Mouse (Mus musculus) liver, adult 2 months (tissue): ENCODE results near the gene Hils1. TPM values are rescaled to one million over a fixed set of nuclear protein-coding genes. Genes with fewer than 3 reads are reported as not detected.

Experiments
- DNase-seq: peaks from one replicate; pipeline ENCODE4 v3.0.0-alpha.2; 2011; ENCODE audit warnings: low read depth, low spot score; ENCODE audit errors: extremely low read depth
- H3K27ac ChIP-seq: fragments of 200-500 bp; replicated peaks from 2 replicates; pipeline ENCODE4 v1.5.1; 2012; ENCODE audit warnings: low read depth, mild to moderate bottlenecking, control low read depth, inconsistent platforms, low read length; ENCODE audit not compliant: insufficient read depth
- H3K27me3 ChIP-seq: fragments of 200-500 bp; 2 replicates; pipeline ENCODE4 v1.6.1; 2012; ENCODE audit warnings: mild to moderate bottlenecking, moderate library complexity, low read length, inconsistent platforms; ENCODE audit not compliant: control insufficient read depth, insufficient read depth
- H3K36me3 ChIP-seq: fragments of 200-500 bp; 2 replicates; pipeline ENCODE4 v1.6.1; 2012; ENCODE audit warnings: low read length, inconsistent platforms; ENCODE audit not compliant: control insufficient read depth, insufficient read depth
- H3K4me1 ChIP-seq: fragments of 200-500 bp; 2 replicates; pipeline ENCODE4 v1.6.1; 2011; ENCODE audit warnings: low read length; ENCODE audit not compliant: control insufficient read depth, insufficient read depth
- H3K4me3 ChIP-seq: fragments of 200-500 bp; 2 replicates; pipeline ENCODE4 v1.5.1; 2011; ENCODE audit warnings: low read depth, mild to moderate bottlenecking, control low read depth, low read length, moderate library complexity; ENCODE audit not compliant: insufficient read depth
- H3K79me2 ChIP-seq: fragments of 200-500 bp; 2 replicates; pipeline ENCODE4 v1.6.1; 2012; ENCODE audit warnings: inconsistent platforms, mild to moderate bottlenecking, low read length, moderate library complexity; ENCODE audit not compliant: control insufficient read depth, insufficient read depth
- H3K9ac ChIP-seq: fragments of 200-500 bp; 2 replicates; pipeline ENCODE4 v1.6.1; 2012; ENCODE audit warnings: low read depth, mild to moderate bottlenecking, control low read depth, inconsistent platforms, low read length
- CTCF ChIP-seq: fragments of 200-500 bp; IDR thresholded peaks from 2 replicates; pipeline ENCODE4 v1.5.1; 2011; ENCODE audit warnings: low read depth, low read length, control low read depth
- POLR2A ChIP-seq: fragments of 200-500 bp; IDR thresholded peaks from 2 replicates; pipeline ENCODE4 v1.6.1; 2011; ENCODE audit warnings: low read length, control low read depth; ENCODE audit not compliant: insufficient read depth; ENCODE audit errors: extremely low read depth
- WGBS: fragments of 180-500 bp; shearing (Covaris S2); methylation state at CpG from one replicate; pipeline ENCODE4 v1.1.7; 2018; 5-methylcytosine and 5-hydroxymethylcytosine counted together
- polyA plus RNA-seq: library from polyadenylated mRNA; depleted of rRNA; stranded (reverse); fragments of >200 nt; gene quantifications from 2 replicates; pipeline ENCODE4 v1.2.3, GENCODE M21; 2012
- total RNA-seq: library from RNA; depleted of rRNA; stranded (reverse); fragments of >200 nt; gene quantifications from 2 replicates; pipeline ENCODE4 v1.2.3, GENCODE M21; 2014

Gene Hils1
- total and polyA plus RNA-seq, 2 experiments = not detected

DNA sequence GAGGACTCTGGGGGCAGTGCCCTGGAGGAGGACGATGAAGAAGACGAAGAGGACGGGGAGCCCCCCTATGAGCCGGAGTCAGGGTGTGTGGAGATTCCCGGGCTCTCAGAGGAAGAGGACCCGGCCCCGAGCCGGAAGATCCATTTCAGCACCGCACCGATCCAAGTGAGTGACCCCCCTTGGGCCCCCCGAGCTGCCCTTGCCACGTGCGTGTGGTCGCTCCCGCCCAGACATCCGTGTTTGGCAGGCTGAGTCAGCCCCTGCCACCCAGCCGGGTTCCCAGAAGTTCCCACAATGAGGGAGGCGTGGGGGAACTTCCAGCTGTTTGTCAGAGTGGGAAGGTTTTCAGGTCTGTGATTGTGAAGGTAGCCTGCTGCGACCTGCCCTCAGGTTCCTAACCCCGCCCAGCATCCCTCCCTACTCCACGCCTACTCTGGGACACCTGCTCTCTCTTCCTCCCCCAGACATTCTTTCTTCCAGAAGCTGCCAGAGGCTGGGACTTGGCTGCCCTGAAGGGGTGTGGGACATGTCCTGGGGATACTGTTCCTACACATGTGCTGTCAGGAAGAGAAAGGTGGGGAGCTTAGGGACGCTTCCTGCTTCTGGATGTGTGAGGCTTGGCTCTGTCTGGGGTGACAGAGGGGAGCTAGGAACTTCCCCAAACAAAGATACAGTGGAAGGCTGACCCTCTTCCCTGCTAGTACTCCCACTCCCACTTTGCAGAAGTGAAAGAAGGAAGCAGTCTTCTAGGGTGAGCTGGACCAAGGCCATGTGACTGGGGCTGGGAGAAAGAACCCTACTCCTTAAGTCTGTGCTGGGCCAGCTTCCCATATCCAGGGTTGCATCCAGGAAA is 25.6 kb downstream of the Hils1 start:
- WGBS = 24% methylated on average over 22 of the region's 22 CpGs
- Histone ChIP-seq H3K4me1 (peaks cover 4% of the 10 kb centered on the region; the same call in 1 of the 2 replicates), H3K9ac (peak overlapping the region; percentile 59), H3K36me3 (no peaks in the 10 kb centered on the region), H3K4me3 (peak overlapping the region; percentile 57), H3K27ac (peak overlapping the region; percentile 22), H3K79me2 (peaks cover 7% of the 10 kb centered on the region; the same call in 1 of the 2 replicates), H3K27me3 (peaks cover 10% of the 10 kb centered on the region)
- no peak for TF ChIP-seq CTCF
- TF ChIP-seq POLR2A = no peak
- peak; percentile 51 for DNase-seq

DNA sequence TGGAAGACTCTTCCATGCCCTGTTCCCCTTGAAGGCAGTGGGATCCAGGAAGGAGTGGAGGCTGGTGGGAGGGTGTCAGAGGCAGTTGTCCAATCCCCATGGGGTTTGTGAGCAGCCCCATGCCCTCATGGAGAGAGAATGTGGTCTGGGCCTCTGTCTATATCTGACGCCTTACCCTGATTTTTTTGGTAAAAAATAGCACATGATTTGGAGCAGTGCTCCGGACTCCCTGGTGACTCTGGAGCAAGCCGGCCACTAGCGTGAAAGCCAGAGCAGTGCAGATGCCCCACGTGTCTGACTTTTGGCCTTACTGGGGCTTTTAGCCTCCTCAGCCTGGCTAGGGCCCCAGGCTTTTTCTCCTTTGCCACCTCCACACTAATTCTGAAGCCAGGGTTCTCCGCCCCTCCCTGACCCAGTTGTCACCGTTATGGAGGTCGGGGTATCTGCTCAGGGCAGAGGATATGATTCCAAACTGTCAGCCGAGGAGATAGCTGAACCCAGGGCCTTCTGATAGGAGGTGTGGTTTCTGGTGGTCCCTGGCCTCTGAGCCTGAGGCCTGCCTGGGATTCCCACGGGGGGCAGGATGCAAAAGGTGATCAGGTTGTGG is 26.9 kb downstream of the Hils1 start:
- no peak for TF ChIP-seq CTCF
- no peak for TF ChIP-seq POLR2A
- Histone ChIP-seq H3K4me3 (no peak overlapping the region; the same call in 1 of the 2 replicates), H3K4me1 (no peaks in the 10 kb centered on the region), H3K9ac (no peak overlapping the region; the same call in 1 of the 2 replicates), H3K27ac (no peak overlapping the region), H3K36me3 (no peaks in the 10 kb centered on the region), H3K79me2 (peaks cover 7% of the 10 kb centered on the region; the same call in 1 of the 2 replicates), H3K27me3 (peaks cover 10% of the 10 kb centered on the region)
- 61% methylated on average over 10 of the region's 10 CpGs for WGBS
- no peak for DNase-seq

DNA sequence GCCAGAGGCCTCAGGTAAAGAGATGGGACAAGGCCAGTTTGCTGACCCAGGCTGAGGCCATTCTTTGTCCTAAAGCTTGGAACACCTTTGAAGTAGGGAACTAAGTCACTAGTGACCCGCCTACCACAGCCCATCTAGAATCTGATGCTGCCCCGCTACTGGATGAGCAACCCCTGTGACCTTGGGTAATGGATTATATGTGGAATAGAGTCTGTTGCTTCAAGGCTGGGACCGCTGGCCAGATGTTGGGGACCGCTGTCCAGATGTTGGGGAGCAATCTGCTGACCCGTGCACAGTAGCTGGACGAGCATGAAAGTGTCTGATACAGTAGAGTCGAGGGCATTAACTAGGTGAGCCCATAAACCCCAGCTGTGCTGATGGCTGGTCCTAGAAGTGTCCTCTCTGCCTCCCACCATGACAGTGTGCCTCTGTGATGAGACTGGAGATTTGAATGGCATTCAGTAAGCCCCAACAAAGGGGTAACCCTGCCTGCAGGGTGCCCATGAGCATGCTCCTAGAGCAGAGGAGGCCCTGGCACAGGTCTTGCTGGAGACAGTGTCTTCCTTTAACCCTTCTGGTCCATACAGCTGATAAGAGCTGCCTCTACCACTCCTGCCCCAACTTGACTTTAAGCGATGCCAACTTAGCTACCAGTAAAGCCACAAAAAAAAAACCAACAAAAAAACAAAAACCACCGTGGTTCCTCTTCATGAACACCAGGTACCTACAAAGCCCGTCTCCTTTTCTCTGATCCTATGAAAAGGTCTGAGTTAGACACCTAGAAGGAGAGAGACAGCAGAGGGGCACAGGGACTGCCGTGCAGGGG is 27.8 kb downstream of the Hils1 start:
- no peak overlapping the region for H3K9ac ChIP-seq
- WGBS = 76% methylated on average over 11 of the region's 11 CpGs
- TF ChIP-seq CTCF (no peak), POLR2A (no peak)
- H3K27ac ChIP-seq = no peak overlapping the region
- no peak for DNase-seq
- no peaks in the 10 kb centered on the region for H3K36me3 ChIP-seq
- no peak overlapping the region for H3K4me3 ChIP-seq
- H3K27me3 ChIP-seq = peaks cover 10% of the 10 kb centered on the region
- no peaks in the 10 kb centered on the region for H3K4me1 ChIP-seq
- H3K79me2 ChIP-seq = peaks cover 7% of the 10 kb centered on the region; the same call in 1 of the 2 replicates

DNA sequence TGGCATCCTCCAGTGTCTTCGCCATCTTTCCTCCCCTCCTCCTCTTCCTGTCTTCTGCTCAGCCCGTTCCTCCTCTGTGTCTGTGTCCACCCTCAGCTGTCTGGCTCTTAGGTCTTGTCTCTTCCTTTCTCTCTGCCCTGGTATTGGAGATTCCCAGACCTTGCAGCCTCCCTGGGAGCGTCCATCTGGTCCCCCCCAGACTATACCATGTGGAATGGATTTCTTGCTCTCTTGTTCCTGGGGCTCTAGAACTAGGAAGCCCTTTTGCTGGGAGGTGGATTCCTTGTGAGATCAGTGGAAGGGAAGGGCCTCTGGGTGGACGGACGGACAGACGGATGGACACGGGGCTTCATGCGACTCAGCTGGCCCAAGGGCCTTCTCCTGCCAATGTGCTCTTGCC is 28.7 kb downstream of the Hils1 start:
- Histone ChIP-seq H3K9ac (no peak overlapping the region), H3K4me1 (no peaks in the 10 kb centered on the region), H3K27me3 (peaks cover 10% of the 10 kb centered on the region), H3K36me3 (no peaks in the 10 kb centered on the region), H3K4me3 (no peak overlapping the region), H3K27ac (no peak overlapping the region), H3K79me2 (peaks cover 7% of the 10 kb centered on the region; the same call in 1 of the 2 replicates)
- 78% methylated on average over 8 of the region's 8 CpGs for WGBS
- DNase-seq = no peak
- TF ChIP-seq CTCF (no peak), POLR2A (no peak)

DNA sequence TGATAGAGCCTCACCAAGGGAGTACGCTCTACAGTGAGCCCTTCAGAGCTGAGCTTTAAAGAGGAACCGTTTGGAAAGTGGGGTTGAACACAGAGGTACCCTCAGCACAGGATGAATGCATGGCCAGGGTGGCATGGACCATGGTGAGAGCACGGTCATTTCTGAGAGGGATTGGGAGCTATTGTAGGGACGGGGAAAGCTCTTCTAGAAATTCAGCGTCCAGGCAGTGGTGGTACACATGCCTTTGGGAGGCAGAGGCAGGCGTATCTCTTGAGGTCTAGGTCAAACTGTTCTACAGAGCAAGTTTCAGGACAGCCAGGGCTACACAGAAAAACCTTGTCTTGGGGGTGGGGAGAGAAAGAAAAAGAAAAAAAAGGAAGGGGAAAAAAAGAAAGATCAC is 29.6 kb downstream of the Hils1 start:
- no peak for DNase-seq
- H3K27ac ChIP-seq = no peak overlapping the region
- H3K27me3 ChIP-seq = peaks cover 5% of the 10 kb centered on the region; the same call in 1 of the 2 replicates
- no peaks in the 10 kb centered on the region for H3K4me1 ChIP-seq
- WGBS = 88% methylated on average over 6 of the region's 6 CpGs
- no peak overlapping the region for H3K4me3 ChIP-seq
- peaks cover 7% of the 10 kb centered on the region; the same call in 1 of the 2 replicates for H3K79me2 ChIP-seq
- no peak for TF ChIP-seq POLR2A
- no peak for TF ChIP-seq CTCF
- no peak overlapping the region for H3K9ac ChIP-seq
- H3K36me3 ChIP-seq = no peaks in the 10 kb centered on the region
